Mouse (Mus musculus) C3H10T1/2 (cell line): ENCODE data around the gene Fbxl19. TPM values are rescaled to one million over a fixed set of nuclear protein-coding genes. Genes with fewer than 3 reads are reported as not detected.

ENCODE experiments used
- polyA plus RNA-seq, 2 experiments: library from polyadenylated mRNA; unstranded; fragments of >200 nt; fragmentation: generic; extraction: Trizol; gene quantifications; one replicate each; pipeline ENCODE4 v1.2.1; 2012; ENCODE audit warnings: missing spikeins in 2 of 2

Gene Fbxl19
- polyA plus RNA-seq: 10 to 100 TPM; 15.7 to 19.4 TPM

DNA sequence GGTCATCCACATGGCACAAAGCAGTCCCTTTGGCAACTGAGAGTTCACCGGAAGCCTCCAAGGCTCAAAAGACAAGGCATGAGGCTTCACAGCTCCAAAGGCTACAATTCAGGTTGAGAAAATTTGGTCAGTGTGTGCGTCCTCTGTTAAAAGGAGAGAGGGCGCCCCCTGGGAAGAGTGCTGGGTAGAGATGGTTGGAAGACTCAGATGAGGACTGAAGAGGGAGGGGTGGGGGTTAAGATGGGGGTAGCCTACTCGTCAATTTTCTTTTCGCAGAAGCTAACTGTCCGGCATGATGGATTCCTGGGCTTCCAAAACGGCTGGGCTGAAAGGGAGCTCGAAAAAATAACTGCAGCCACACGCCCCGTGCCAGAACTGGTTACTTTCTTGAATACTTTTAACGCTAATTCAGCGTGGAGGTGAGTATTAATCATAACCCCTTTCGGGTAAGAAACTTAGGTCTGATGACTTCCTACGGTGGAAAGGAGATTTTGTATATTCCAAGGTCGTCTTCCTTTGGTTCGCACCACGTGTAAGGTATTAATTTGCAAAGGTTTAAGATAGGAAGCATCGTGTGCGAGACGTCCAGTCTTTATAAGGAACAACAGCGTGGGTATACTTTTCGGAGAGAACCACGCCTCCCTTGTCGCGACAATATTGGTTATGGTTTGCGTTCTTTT, at the start of gene Fbxl19:
Gene Fbxl19 (plus strand): TSS at position 178 of the 680 bp plus-strand sequence.

DNA sequence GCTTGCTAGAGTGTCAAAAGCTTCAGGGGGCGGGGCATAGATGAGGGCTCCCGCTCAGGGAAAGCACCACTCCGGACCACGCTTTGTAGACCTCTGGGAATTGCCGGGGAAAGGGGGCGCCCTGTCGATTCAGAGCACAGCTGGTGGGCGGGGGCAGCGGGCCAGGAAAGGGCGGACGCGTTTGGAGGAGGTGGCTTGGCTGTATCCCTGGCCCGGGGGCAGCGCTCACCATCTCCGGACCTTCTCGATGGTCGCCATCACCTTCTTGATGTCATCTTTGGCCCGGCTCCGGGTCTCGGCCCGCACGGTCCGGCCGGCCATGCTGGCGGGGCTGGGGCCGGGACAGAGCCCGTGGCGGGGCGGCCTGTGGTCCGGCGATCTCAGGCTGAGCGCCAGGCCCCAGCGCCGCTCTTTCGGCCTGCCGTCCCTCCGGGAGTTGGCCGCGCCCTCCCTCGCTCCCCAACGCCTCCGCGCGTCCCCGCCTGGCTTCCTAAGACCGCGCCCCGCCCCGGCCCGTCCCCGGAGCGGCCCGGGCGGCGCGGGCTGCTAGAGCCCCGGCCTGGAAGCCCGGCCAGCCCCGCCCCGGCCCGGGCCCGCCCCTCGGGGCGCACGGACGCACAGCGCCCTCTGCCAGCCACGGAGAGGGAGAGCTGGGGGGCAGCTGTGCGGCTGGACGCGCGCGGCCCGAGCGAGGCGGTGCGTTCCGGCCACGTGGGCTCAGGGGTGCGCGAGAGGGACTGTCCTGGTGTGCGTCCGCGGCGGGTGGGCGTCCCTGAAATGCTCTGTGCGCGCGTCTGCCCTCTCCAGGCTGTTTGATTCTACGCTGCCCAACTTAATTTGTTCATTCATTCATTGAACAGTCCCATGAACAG, 35.9 kb upstream of the Fbxl19 start, which contains the start of gene Bcl7c:
Gene Bcl7c (minus strand): TSS at position 727 of the 872 bp plus-strand sequence.

DNA sequence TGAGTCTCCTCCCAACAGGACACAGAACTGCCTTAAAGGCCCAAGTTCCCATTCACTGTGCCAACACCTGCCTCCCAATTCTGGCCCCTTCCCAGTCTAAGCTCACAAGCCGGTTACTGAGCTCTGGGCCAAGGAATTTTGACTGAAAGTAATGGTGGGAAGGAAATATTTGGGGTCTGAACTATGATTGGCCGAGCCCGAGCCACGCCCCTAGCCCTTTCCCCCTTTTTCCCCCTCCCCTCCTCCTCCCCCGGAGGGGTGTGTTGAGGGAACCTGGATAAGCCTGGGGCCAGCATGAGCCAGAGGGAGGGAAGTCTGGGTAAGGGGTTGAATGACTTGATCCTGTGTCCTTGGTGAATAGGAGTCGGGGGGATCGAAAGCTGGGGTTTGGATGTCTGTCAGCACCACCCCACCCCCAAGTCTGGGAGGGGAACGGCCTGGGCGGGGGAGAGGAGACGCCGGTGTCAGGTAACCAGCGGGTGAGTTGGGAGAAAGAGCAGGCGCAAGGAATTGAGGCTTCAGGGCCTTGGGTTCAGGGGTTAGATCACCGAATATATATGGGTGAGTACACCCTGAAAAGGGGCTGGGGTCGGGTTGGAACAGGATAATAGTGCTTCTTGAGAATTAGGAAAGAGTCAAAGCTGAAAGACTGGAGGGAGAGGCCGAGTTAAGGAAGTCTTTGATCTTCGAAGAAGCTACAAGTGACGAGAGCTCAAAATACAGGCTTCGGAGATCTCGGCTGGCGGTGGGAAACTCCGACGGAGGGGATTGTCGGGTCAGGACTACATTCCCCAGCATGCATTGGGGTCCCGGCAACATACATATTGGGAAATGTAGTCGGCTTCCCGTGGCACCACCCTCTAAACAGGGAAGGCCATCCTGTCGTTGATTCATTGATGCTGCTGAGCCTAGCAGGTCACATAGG, 31.6 kb upstream of the Fbxl19 start, which contains the start of gene Ctf1:
Gene Ctf1 (plus strand): TSS at position 276 of the 925 bp plus-strand sequence.

DNA sequence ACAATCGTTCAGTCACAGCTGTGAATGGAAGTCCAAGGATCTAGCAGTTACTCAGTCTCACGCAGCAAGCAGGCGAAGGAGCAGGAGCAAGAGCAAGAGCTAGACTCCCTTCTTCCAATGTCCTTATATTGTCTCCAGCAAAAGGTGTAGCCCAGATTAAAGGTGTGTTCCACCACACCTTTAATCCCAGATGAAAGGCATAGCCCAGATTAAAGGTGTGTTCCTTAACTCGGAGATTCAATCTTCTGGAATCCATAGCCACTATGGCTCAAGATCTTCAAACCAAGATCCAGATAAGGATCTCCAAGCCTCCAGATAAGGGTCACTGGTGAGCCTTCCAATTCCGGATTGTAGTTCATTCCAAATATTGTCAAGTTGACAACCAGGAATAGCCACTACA, 12.3 kb upstream of the Fbxl19 start, which contains the start of gene Ctf2:
Gene Ctf2 (minus strand): TSS at position 101 of the 400 bp plus-strand sequence.

DNA sequence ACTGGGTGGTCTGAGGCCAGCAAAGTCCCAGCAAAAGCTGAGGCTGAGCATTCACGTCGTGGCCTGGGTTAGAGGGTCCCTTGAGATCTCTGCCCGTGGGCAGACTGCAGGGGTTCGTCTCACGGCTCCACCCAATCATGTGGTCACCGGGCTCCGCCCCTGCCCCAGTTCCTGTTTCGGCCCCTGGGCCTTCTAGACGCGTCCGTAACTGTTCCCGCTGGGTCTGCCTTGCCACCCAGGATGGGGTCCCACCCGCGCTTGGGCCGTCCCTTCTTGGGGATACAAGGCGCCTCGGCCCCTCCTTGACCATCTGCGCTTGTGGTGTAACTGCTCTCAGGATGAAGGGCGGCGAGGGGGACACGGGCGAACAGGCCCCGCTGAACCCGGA, 25.3 kb downstream of the Fbxl19 start, which contains the start of gene Orai3:
Gene Orai3 (plus strand): TSS at position 165 of the 388 bp plus-strand sequence.

DNA sequence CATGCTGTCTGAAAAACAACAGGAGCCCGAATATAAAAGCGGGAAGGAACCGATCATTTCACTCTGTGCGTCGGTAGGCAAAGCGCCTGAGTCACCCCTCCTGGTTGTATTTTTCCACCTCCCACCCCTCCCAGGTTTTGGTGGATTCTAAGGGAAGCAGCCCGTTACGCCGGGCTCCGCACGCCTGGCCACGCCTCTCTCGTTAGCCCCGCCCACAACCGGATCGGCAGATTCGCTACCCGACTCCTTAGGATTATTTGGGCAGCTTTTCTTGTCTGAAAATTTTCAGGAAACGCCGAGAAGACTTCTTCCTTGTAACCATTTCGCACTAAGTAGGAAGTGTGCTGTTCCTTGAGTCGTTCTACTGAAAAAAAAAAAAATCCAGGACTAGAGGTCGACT, 32.1 kb downstream of the Fbxl19 start, which contains the start of gene Setd1a:
Gene Setd1a (plus strand): TSS at position 245 of the 400 bp plus-strand sequence.

DNA sequence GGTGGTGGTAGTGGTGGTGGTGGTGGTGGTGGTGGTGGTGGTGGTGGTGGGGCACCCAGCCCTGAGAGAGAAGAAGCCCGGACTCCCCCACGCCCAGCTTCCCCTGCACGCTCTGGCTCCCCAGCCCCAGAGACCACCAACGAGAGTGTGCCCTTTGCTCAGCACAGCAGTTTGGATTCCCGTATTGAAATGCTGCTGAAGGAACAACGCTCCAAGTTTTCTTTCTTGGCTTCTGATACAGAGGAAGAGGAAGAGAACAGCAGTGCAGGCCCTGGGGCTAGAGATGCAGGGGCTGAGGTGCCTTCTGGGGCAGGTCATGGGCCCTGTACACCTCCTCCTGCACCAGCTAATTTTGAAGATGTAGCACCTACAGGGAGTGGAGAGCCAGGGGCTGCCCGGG, 41.0 kb downstream of the Fbxl19 start, which contains the start of gene Gm49388:
Gene Gm49388 (plus strand): TSS at position 301 of the 400 bp plus-strand sequence.

DNA sequence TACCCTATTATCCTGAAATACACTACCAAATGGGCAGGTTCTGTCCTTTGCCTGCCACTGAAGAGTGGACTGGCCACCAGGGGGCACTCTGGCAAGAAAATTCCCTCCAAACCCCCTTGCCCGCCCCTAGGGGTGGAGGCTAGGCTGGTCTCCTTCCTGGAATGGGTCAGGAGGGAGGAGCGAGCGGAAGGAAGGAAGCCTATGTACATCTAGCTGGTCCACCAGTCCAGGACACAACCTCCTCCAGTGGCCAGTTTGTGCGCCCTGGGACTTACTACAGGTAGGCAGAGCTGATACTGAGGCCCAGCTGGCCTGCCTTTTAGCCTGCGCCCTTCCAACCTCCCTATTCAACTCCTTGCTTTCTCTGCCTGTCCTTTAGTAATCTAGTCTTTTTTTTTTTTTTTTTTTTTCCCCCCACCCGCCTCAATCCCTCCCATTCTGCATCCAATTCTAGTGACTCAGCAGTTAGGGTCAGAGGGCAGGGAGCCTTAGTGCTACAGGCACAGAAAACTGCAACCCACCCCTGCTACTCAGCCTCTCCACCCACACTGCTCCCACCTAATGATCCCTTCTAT, 56.2 kb downstream of the Fbxl19 start, which contains the start of gene Hsd3b7:
Gene Hsd3b7 (plus strand): TSS at position 170 of the 575 bp plus-strand sequence.

Other genes starting within 250 kb of the Fbxl19 start
- 10 to 100 TPM in 1 of 2 experiments, under 1 TPM in 1; 0.92 to 10.3 TPM for gene Srcap, start 232.6 kb upstream of the Fbxl19 start, polyA plus RNA-seq
- 10 to 100 TPM in 1 of 2 experiments, 1 to 10 TPM in 1; 3.1 to 16.7 TPM for gene Gm42715, start 225.0 kb upstream of the Fbxl19 start, polyA plus RNA-seq
- gene Tmem265, start 183.2 kb upstream of the Fbxl19 start, polyA plus RNA-seq: 1 to 10 TPM; 1.6 to 2.0 TPM
- 10 to 100 TPM; 18.5 to 31.4 TPM for gene Phkg2, start 171.2 kb upstream of the Fbxl19 start, polyA plus RNA-seq
- 10 to 100 TPM in 1 of 2 experiments, 1 to 10 TPM in 1; 7.1 to 20.8 TPM for gene Ccdc189, start 155.9 kb upstream of the Fbxl19 start, polyA plus RNA-seq
- gene Rnf40, start 155.8 kb upstream of the Fbxl19 start, polyA plus RNA-seq: 10 to 100 TPM; 15.9 to 30.7 TPM
- 1 to 10 TPM; 1.2 to 8.7 TPM for gene Zfp629, start 128.7 kb upstream of the Fbxl19 start, polyA plus RNA-seq
- gene Bcl7c, start 35.6 kb upstream of the Fbxl19 start, polyA plus RNA-seq: 100 to 1,000 TPM; 142 to 241 TPM
- 10 to 100 TPM in 1 of 2 experiments, 1 to 10 TPM in 1; 4.2 to 26.0 TPM for gene Ctf1, start 31.8 kb upstream of the Fbxl19 start, polyA plus RNA-seq
- under 1 TPM; 0.08 to 0.22 TPM for gene Ctf2, start 12.4 kb upstream of the Fbxl19 start, polyA plus RNA-seq
- gene Orai3, start 25.3 kb downstream of the Fbxl19 start, polyA plus RNA-seq: 10 to 100 TPM; 15.6 to 39.0 TPM
- gene Setd1a, start 32.1 kb downstream of the Fbxl19 start, polyA plus RNA-seq: 10 to 100 TPM in 1 of 2 experiments, 1 to 10 TPM in 1; 5.5 to 15.8 TPM
- gene Gm49388, start 41.1 kb downstream of the Fbxl19 start, polyA plus RNA-seq: under 1 TPM in 1 of 2 experiments, not detected in 1; 0.13 TPM
- gene Hsd3b7, start 56.1 kb downstream of the Fbxl19 start, polyA plus RNA-seq: 10 to 100 TPM in 1 of 2 experiments, 1 to 10 TPM in 1; 9.4 to 28.8 TPM
- gene Stx4a, start 79.8 kb downstream of the Fbxl19 start, polyA plus RNA-seq: 10 to 100 TPM; 23.3 to 77.8 TPM
- gene Stx1b, start 80.0 kb downstream of the Fbxl19 start, polyA plus RNA-seq: under 1 TPM in 1 of 2 experiments, not detected in 1; 0.35 TPM
- 10 to 100 TPM in 1 of 2 experiments, 1 to 10 TPM in 1; 2.0 to 13.2 TPM for gene Zfp646, start 131.7 kb downstream of the Fbxl19 start, polyA plus RNA-seq
- gene Zfp668, start 132.3 kb downstream of the Fbxl19 start, polyA plus RNA-seq: 10 to 100 TPM; 10.9 to 12.1 TPM
- 1 to 10 TPM in 1 of 2 experiments, under 1 TPM in 1; 0.22 to 2.9 TPM for gene Prss53, start 146.4 kb downstream of the Fbxl19 start, polyA plus RNA-seq
- not detected for gene Gm21974, start 150.9 kb downstream of the Fbxl19 start, polyA plus RNA-seq
- gene Vkorc1, start 151.1 kb downstream of the Fbxl19 start, polyA plus RNA-seq: 100 to 1,000 TPM in 1 of 2 experiments, 10 to 100 TPM in 1; 75.2 to 309 TPM
- 10 to 100 TPM; 53.8 to 95.6 TPM for gene Bckdk, start 159.5 kb downstream of the Fbxl19 start, polyA plus RNA-seq
- 10 to 100 TPM in 1 of 2 experiments, 1 to 10 TPM in 1; 8.2 to 22.4 TPM for gene Kat8, start 168.0 kb downstream of the Fbxl19 start, polyA plus RNA-seq
- gene Prss8, start 185.6 kb downstream of the Fbxl19 start, polyA plus RNA-seq: under 1 TPM in 1 of 2 experiments, not detected in 1; 0.05 TPM
- 10 to 100 TPM in 1 of 2 experiments, 1 to 10 TPM in 1; 4.6 to 11.2 TPM for gene Prss36, start 202.2 kb downstream of the Fbxl19 start, polyA plus RNA-seq
- 100 to 1,000 TPM; 140 to 298 TPM for gene Fus, start 222.9 kb downstream of the Fbxl19 start, polyA plus RNA-seq
- under 1 TPM; 0.01 to 0.28 TPM for gene Pycard, start 249.3 kb downstream of the Fbxl19 start, polyA plus RNA-seq